Mouse (Mus musculus) liver, postnatal 0 days (tissue): ENCODE results near the gene Il10ra. TPM values are rescaled to one million over a fixed set of nuclear protein-coding genes. Genes with fewer than 3 reads are reported as not detected.

Experiments used
- ATAC-seq: fragments of 200-750 bp; cut with Nextera tagmentation; 2 replicates; pipeline ENCODE4 v1.8.0; 2017; ENCODE audit warnings: mild to moderate bottlenecking, moderate library complexity
- DNase-seq: peaks from one replicate; pipeline ENCODE4 v3.0.0-alpha.2; 2016
- H3K27ac ChIP-seq: fragments of 300-500 bp; sonication (generic); 2 replicates; pipeline ENCODE4 v1.5.1; 2014; ENCODE audit warnings: antibody characterized with exemption, moderate library complexity, mild to moderate bottlenecking, low read depth
- H3K27me3 ChIP-seq: fragments of 300-500 bp; sonication (generic); 2 replicates; pipeline ENCODE4 v1.6.1; 2014; ENCODE audit warnings: low read length, control low read depth, mixed read lengths; ENCODE audit not compliant: insufficient read depth
- H3K36me3 ChIP-seq: fragments of 300-500 bp; sonication (generic); replicated peaks from 2 replicates; pipeline ENCODE4 v1.6.1; 2014; ENCODE audit warnings: mild to moderate bottlenecking, control low read depth, low read length, moderate library complexity, mixed read lengths; ENCODE audit not compliant: insufficient read depth
- H3K4me1 ChIP-seq: fragments of 300-500 bp; sonication (generic); 2 replicates; pipeline ENCODE4 v1.6.1; 2014; ENCODE audit warnings: antibody characterized with exemption, mild to moderate bottlenecking, control low read depth; ENCODE audit not compliant: insufficient read depth
- H3K4me2 ChIP-seq: fragments of 300-500 bp; sonication (generic); 2 replicates; pipeline ENCODE4 v1.6.1; 2014; ENCODE audit warnings: low read depth, mild to moderate bottlenecking, low read length, moderate library complexity, mixed read lengths
- H3K4me3 ChIP-seq: fragments of 300-500 bp; sonication (generic); 2 replicates; pipeline ENCODE4 v1.5.1; 2014; ENCODE audit warnings: low read depth, low read length
- H3K9ac ChIP-seq: fragments of 300-500 bp; sonication (generic); replicated peaks from 2 replicates; pipeline ENCODE4 v1.6.1; 2014; ENCODE audit warnings: mild to moderate bottlenecking, moderate library complexity
- H3K9me3 ChIP-seq: fragments of 300-500 bp; sonication (generic); 2 replicates; pipeline ENCODE4 v1.6.1; 2016; ENCODE audit warnings: mild to moderate bottlenecking, control low read depth, low read length, mixed read lengths
- CTCF ChIP-seq: sonication (generic); IDR thresholded peaks from 2 replicates; pipeline ENCODE4 v1.5.1; 2016; ENCODE audit warnings: antibody characterized with exemption, low read depth
- EP300 ChIP-seq: IDR thresholded peaks from 2 replicates; pipeline ENCODE4 v1.6.1; 2016; ENCODE audit warnings: antibody characterized with exemption, low read depth, mild to moderate bottlenecking
- WGBS: fragments of 180-500 bp; shearing (Covaris S2); extraction: QIAGEN DNeasy Blood & Tissue Kit; methylation state at CpG from one replicate; pipeline ENCODE4 v1.1.7; 2014; ENCODE audit not compliant: insufficient replicate concordance; 5-methylcytosine and 5-hydroxymethylcytosine counted together
- polyA plus RNA-seq: library from polyadenylated mRNA; unstranded; fragments of >200 nt; fragmentation: Nextera tagmentation; extraction: Ambion mirVana; gene quantifications from 2 replicates; pipeline ENCODE4 v1.2.1, GENCODE M21; 2015

Gene Il10ra
- polyA plus RNA-seq, 1 experiment from 2014 or later = 2.7 TPM

GRCm38 (mm10) chr9:45246060-45246459, 22.9 kb downstream of the Il10ra start:
- DNase-seq (peak; percentile 47), ATAC-seq (peak; percentile 70)
- H3K9me3 ChIP-seq = no peaks in the 10 kb centered on the region
- no peaks in the 10 kb centered on the region for H3K36me3 ChIP-seq
- 37% methylated on average over 6 of the region's 6 CpGs for WGBS
- H3K4me2 ChIP-seq = no peak overlapping the region
- peaks cover 18% of the 10 kb centered on the region for H3K4me1 ChIP-seq
- no peak overlapping the region for H3K9ac ChIP-seq
- H3K4me3 ChIP-seq = no peak overlapping the region
- H3K27ac ChIP-seq = peak overlapping the region; percentile 59
- no peaks in the 10 kb centered on the region for H3K27me3 ChIP-seq
- TF ChIP-seq CTCF (no peak), EP300 (no peak)

- Histone ChIP-seq H3K4me3 (no peak overlapping the region), H3K9ac (no peak overlapping the region), H3K9me3 (no peaks in the 10 kb centered on the region), H3K4me2 (no peak overlapping the region), H3K4me1 (peaks cover 14% of the 10 kb centered on the region), H3K27me3 (no peaks in the 10 kb centered on the region), H3K36me3 (no peaks in the 10 kb centered on the region), H3K27ac (peak overlapping the region; percentile 61; the same call in 1 of the 2 replicates)
- ATAC-seq (no peak), DNase-seq (no peak)
- 50% methylated on average over 1 of the region's 1 CpGs for WGBS
- TF ChIP-seq CTCF (no peak), EP300 (no peak)
These were observed 23.5 kb downstream of the Il10ra start for GRCm38 (mm10) chr9:45245432-45245831.

- Histone ChIP-seq H3K4me1 (no peaks in the 10 kb centered on the region), H3K9ac (no peak overlapping the region), H3K4me3 (no peak overlapping the region), H3K27me3 (no peaks in the 10 kb centered on the region), H3K27ac (no peak overlapping the region), H3K9me3 (no peaks in the 10 kb centered on the region), H3K36me3 (no peaks in the 10 kb centered on the region), H3K4me2 (no peak overlapping the region)
- 37% methylated on average over 5 of the region's 5 CpGs for WGBS
- DNase-seq = no peak
- TF ChIP-seq CTCF = no peak
- ATAC-seq = no peak
These were observed 27.6 kb downstream of the Il10ra start for GRCm38 (mm10) chr9:45241397-45241796.

GRCm38 (mm10) chr9:45236744-45237143, 32.2 kb downstream of the Il10ra start:
- Histone ChIP-seq H3K4me1 (no peaks in the 10 kb centered on the region), H3K9me3 (no peaks in the 10 kb centered on the region), H3K36me3 (no peaks in the 10 kb centered on the region), H3K27me3 (no peaks in the 10 kb centered on the region), H3K4me3 (no peak overlapping the region), H3K4me2 (no peak overlapping the region), H3K9ac (no peak overlapping the region), H3K27ac (no peak overlapping the region)
- WGBS = 67% methylated on average over 7 of the region's 7 CpGs
- ATAC-seq = no peak
- no peak for DNase-seq
- TF ChIP-seq CTCF = no peak

DNA sequence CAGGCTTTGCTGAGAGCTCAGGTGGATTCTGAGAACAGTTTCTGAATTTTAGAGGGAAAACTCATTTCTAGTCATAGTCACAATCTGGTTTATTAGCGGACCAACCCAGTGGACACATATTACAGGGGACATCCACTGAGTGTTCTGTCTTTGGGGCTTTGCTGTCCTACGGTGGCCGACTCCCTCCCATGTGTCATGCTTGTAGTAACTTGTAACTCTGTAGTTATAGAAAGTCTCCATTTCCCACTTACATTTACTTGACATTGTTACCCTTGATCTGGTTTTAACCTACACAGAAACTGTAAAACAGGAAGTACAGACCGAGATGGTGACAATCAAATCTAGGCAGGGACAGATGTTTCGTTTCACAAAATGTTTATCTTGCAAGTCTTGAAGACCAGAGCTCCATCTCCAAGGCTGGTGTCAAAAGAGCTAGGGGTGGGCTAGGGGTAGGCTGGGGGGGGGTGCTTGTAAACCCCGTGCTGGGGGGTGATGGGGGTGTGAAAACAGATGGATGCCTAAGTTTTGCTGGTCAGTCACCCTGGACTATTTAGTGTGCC, 33.2 kb downstream of the Il10ra start:
- Histone ChIP-seq H3K27ac (peak overlapping the region; percentile 30; the same call in 1 of the 2 replicates), H3K36me3 (no peaks in the 10 kb centered on the region), H3K27me3 (no peaks in the 10 kb centered on the region), H3K4me2 (no peak overlapping the region), H3K4me1 (no peaks in the 10 kb centered on the region), H3K9me3 (no peaks in the 10 kb centered on the region), H3K4me3 (no peak overlapping the region), H3K9ac (no peak overlapping the region)
- DNase-seq (no peak), ATAC-seq (no peak)
- 46% methylated on average over 6 of the region's 6 CpGs for WGBS
- TF ChIP-seq CTCF (no peak), EP300 (no peak)

GRCm38 (mm10) chr9:45229359-45229758, 39.6 kb downstream of the Il10ra start:
- Histone ChIP-seq H3K9me3 (no peaks in the 10 kb centered on the region), H3K9ac (no peak overlapping the region), H3K4me3 (no peak overlapping the region), H3K4me1 (no peaks in the 10 kb centered on the region), H3K27me3 (no peaks in the 10 kb centered on the region), H3K4me2 (no peak overlapping the region), H3K36me3 (no peaks in the 10 kb centered on the region), H3K27ac (no peak overlapping the region)
- ATAC-seq (no peak), DNase-seq (no peak)
- WGBS = 64% methylated on average over 8 of the region's 8 CpGs
- TF ChIP-seq CTCF (no peak), EP300 (no peak)

GRCm38 (mm10) chr9:45221567-45221966, 47.4 kb downstream of the Il10ra start:
- Histone ChIP-seq H3K27me3 (no peaks in the 10 kb centered on the region), H3K36me3 (no peaks in the 10 kb centered on the region), H3K9me3 (no peaks in the 10 kb centered on the region), H3K27ac (no peak overlapping the region), H3K4me1 (no peaks in the 10 kb centered on the region), H3K4me3 (no peak overlapping the region), H3K4me2 (no peak overlapping the region), H3K9ac (no peak overlapping the region)
- ATAC-seq = no peak
- peak; percentile 98 for TF ChIP-seq CTCF
- TF ChIP-seq EP300 = no peak
- DNase-seq = peak; percentile 89
- WGBS = 11% methylated on average over 6 of the region's 6 CpGs
